Mouse (Mus musculus): Measurements from ENCODE around the gene Gnaz. TPM values are rescaled to one million over a fixed set of nuclear protein-coding genes. Genes with fewer than 3 reads are reported as not detected.

Gnaz gene
- polyA plus RNA-seq, 1 experiment = 20.9 TPM

- WGBS = 57% methylated on average over 5 of the region's 5 CpGs
- no peak overlapping the region for H3K27ac ChIP-seq (ENCODE audit: control insufficient read depth, insufficient read depth, low read depth, low read length, poor library complexity)
- TF ChIP-seq CTCF (IDR thresholded peaks at IDR 0.05; ENCODE audit: control insufficient read depth, insufficient read depth, low read length) (no peak), POLR2A (IDR thresholded peaks at IDR 0.05; ENCODE audit: borderline replicate concordance, control insufficient read depth, low read depth, low read length) (no peak)
- no peak overlapping the region for H3K4me3 ChIP-seq (replicated peaks; ENCODE audit: control insufficient read depth, low read depth, low read length)
- no peaks in the 10 kb centered on the region for H3K4me1 ChIP-seq (ENCODE audit: control insufficient read depth, insufficient read depth, low read length)
These were observed 27.9 kb downstream of the Gnaz start for GRCm38 (mm10) chr10:74994863-74995262.

GRCm38 (mm10) chr10:74995377-74995776 is 28.4 kb downstream of the Gnaz start:
- 70% methylated on average over 17 of the region's 17 CpGs for WGBS
- Histone ChIP-seq H3K27ac (ENCODE audit: control insufficient read depth, insufficient read depth, low read depth, low read length, poor library complexity) (no peak overlapping the region), H3K4me1 (ENCODE audit: control insufficient read depth, insufficient read depth, low read length) (no peaks in the 10 kb centered on the region)

GRCm38 (mm10) chr10:75001391-75001790 is 34.4 kb downstream of the Gnaz start:
- 85% methylated on average over 8 of the region's 8 CpGs for WGBS
- H3K4me1 ChIP-seq (ENCODE audit: control insufficient read depth, insufficient read depth, low read length) = no peaks in the 10 kb centered on the region
- no peak overlapping the region for H3K4me3 ChIP-seq (replicated peaks; ENCODE audit: control insufficient read depth, low read depth, low read length)
- no peak overlapping the region for H3K27ac ChIP-seq (ENCODE audit: control insufficient read depth, insufficient read depth, low read depth, low read length, poor library complexity)
- TF ChIP-seq CTCF (IDR thresholded peaks at IDR 0.05; ENCODE audit: control insufficient read depth, insufficient read depth, low read length) = no peak
- TF ChIP-seq POLR2A (IDR thresholded peaks at IDR 0.05; ENCODE audit: borderline replicate concordance, control insufficient read depth, low read depth, low read length) = no peak

More at GRCm38 (mm10) chr10:74995377-74995776, 28.4 kb downstream of the Gnaz start:
- TF ChIP-seq CTCF (IDR thresholded peaks at IDR 0.05; ENCODE audit: control insufficient read depth, insufficient read depth, low read length) = no peak
- TF ChIP-seq POLR2A (IDR thresholded peaks at IDR 0.05; ENCODE audit: borderline replicate concordance, control insufficient read depth, low read depth, low read length) = no peak
- H3K4me3 ChIP-seq (replicated peaks; ENCODE audit: control insufficient read depth, low read depth, low read length) = no peak overlapping the region

- Histone ChIP-seq H3K4me3 (replicated peaks; ENCODE audit: control insufficient read depth, low read depth, low read length) (no peak overlapping the region), H3K4me1 (ENCODE audit: control insufficient read depth, insufficient read depth, low read length) (no peaks in the 10 kb centered on the region), H3K27ac (ENCODE audit: control insufficient read depth, insufficient read depth, low read depth, low read length, poor library complexity) (no peak overlapping the region)
- no peak for TF ChIP-seq POLR2A (IDR thresholded peaks at IDR 0.05; ENCODE audit: borderline replicate concordance, control insufficient read depth, low read depth, low read length)
- no peak for TF ChIP-seq CTCF (IDR thresholded peaks at IDR 0.05; ENCODE audit: control insufficient read depth, insufficient read depth, low read length)
- WGBS = 52% methylated on average over 3 of the region's 3 CpGs
These were observed 37.1 kb downstream of the Gnaz start for GRCm38 (mm10) chr10:75004067-75004466.

GRCm38 (mm10) chr10:75006889-75007662 is 40.1 kb downstream of the Gnaz start:
- 75% methylated on average over 8 of the region's 8 CpGs for WGBS
- TF ChIP-seq POLR2A (IDR thresholded peaks at IDR 0.05; ENCODE audit: borderline replicate concordance, control insufficient read depth, low read depth, low read length) = no peak
- TF ChIP-seq CTCF (IDR thresholded peaks at IDR 0.05; ENCODE audit: control insufficient read depth, insufficient read depth, low read length) = no peak
- Histone ChIP-seq H3K27ac (ENCODE audit: control insufficient read depth, insufficient read depth, low read depth, low read length, poor library complexity) (no peak overlapping the region), H3K4me3 (replicated peaks; ENCODE audit: control insufficient read depth, low read depth, low read length) (no peak overlapping the region), H3K4me1 (ENCODE audit: control insufficient read depth, insufficient read depth, low read length) (no peaks in the 10 kb centered on the region)

GRCm38 (mm10) chr10:75010704-75011103 is 43.7 kb downstream of the Gnaz start:
- no peak for TF ChIP-seq CTCF (IDR thresholded peaks at IDR 0.05; ENCODE audit: control insufficient read depth, insufficient read depth, low read length)
- no peak for TF ChIP-seq POLR2A (IDR thresholded peaks at IDR 0.05; ENCODE audit: borderline replicate concordance, control insufficient read depth, low read depth, low read length)
- 84% methylated on average over 15 of the region's 15 CpGs for WGBS
- H3K4me3 ChIP-seq (replicated peaks; ENCODE audit: control insufficient read depth, low read depth, low read length) = no peak overlapping the region
- H3K4me1 ChIP-seq (ENCODE audit: control insufficient read depth, insufficient read depth, low read length) = no peaks in the 10 kb centered on the region
- H3K27ac ChIP-seq (ENCODE audit: control insufficient read depth, insufficient read depth, low read depth, low read length, poor library complexity) = no peak overlapping the region

GRCm38 (mm10) chr10:75015465-75015864 is 48.5 kb downstream of the Gnaz start:
- H3K4me3 ChIP-seq (replicated peaks; ENCODE audit: control insufficient read depth, low read depth, low read length) = no peak overlapping the region
- WGBS = 68% methylated on average over 14 of the region's 14 CpGs
- TF ChIP-seq POLR2A (IDR thresholded peaks at IDR 0.05; ENCODE audit: borderline replicate concordance, control insufficient read depth, low read depth, low read length) = no peak
- no peak for TF ChIP-seq CTCF (IDR thresholded peaks at IDR 0.05; ENCODE audit: control insufficient read depth, insufficient read depth, low read length)
- H3K27ac ChIP-seq (ENCODE audit: control insufficient read depth, insufficient read depth, low read depth, low read length, poor library complexity) = no peak overlapping the region
- H3K4me1 ChIP-seq (ENCODE audit: control insufficient read depth, insufficient read depth, low read length) = no peaks in the 10 kb centered on the region

- Histone ChIP-seq H3K4me3 (replicated peaks; ENCODE audit: control insufficient read depth, low read depth, low read length) (no peak overlapping the region), H3K27ac (ENCODE audit: control insufficient read depth, insufficient read depth, low read depth, low read length, poor library complexity) (no peak overlapping the region), H3K4me1 (ENCODE audit: control insufficient read depth, insufficient read depth, low read length) (no peaks in the 10 kb centered on the region)
- TF ChIP-seq CTCF (IDR thresholded peaks at IDR 0.05; ENCODE audit: control insufficient read depth, insufficient read depth, low read length) (no peak), POLR2A (IDR thresholded peaks at IDR 0.05; ENCODE audit: borderline replicate concordance, control insufficient read depth, low read depth, low read length) (no peak)
- WGBS = 81% methylated on average over 4 of the region's 4 CpGs
These were observed 49.5 kb downstream of the Gnaz start for GRCm38 (mm10) chr10:75016481-75016880.

Measured in bone marrow, adult 2 months (tissue).